Mouse (Mus musculus) forebrain, embryonic 10.5 days (tissue): ENCODE results near the gene Cul3. TPM values are rescaled to one million over a fixed set of nuclear protein-coding genes. Genes with fewer than 3 reads are reported as not detected.
A peak's percentile ranks its signal among the peaks of the same experiment; 100 is the strongest.
"Not testable (repeated sequence)": the region's sequence is repeated elsewhere in the genome, so short reads cannot be mapped to it uniquely, and the experiment has no call there.

Experiments used
- DNase-seq: peaks from one replicate; pipeline ENCODE4 v3.0.0-alpha.2; 2017; ENCODE audit warnings: low spot score; ENCODE audit errors: extremely low spot score
- H3K27ac ChIP-seq: fragments of 300-500 bp; sonication (generic); 2 replicates; pipeline ENCODE4 v1.5.1; 2016; ENCODE audit warnings: mild to moderate bottlenecking
- H3K27me3 ChIP-seq: fragments of 300-500 bp; sonication (generic); 2 replicates; pipeline ENCODE4 v1.6.1; 2016; ENCODE audit warnings: mild to moderate bottlenecking; ENCODE audit not compliant: poor library complexity, severe bottlenecking
- H3K36me3 ChIP-seq: fragments of 300-500 bp; sonication (generic); replicated peaks from 2 replicates; pipeline ENCODE4 v1.6.1; 2016; ENCODE audit warnings: mild to moderate bottlenecking, moderate library complexity
- H3K4me1 ChIP-seq: fragments of 300-500 bp; sonication (generic); 2 replicates; pipeline ENCODE4 v1.6.1; 2016
- H3K4me3 ChIP-seq: fragments of 300-500 bp; sonication (generic); 2 replicates; pipeline ENCODE4 v1.5.1; 2016; ENCODE audit warnings: mild to moderate bottlenecking, moderate library complexity
- H3K9me3 ChIP-seq: fragments of 300-500 bp; sonication (generic); 2 replicates; pipeline ENCODE4 v1.6.1; 2016; ENCODE audit warnings: mild to moderate bottlenecking, moderate library complexity
- WGBS: fragments of 180-500 bp; shearing (Covaris S2); methylation state at CpG from one replicate; pipeline ENCODE4 v1.1.7; 2016; 5-methylcytosine and 5-hydroxymethylcytosine counted together
- polyA plus RNA-seq: library from polyadenylated mRNA; unstranded; fragments of >200 nt; fragmentation: Nextera tagmentation; extraction: Ambion mirVana; gene quantifications from 2 replicates; pipeline ENCODE4 v1.2.1, GENCODE M21; 2016

The Cul3 gene
- 34.0 and 35.9 TPM in 2 replicates for polyA plus RNA-seq

DNA sequence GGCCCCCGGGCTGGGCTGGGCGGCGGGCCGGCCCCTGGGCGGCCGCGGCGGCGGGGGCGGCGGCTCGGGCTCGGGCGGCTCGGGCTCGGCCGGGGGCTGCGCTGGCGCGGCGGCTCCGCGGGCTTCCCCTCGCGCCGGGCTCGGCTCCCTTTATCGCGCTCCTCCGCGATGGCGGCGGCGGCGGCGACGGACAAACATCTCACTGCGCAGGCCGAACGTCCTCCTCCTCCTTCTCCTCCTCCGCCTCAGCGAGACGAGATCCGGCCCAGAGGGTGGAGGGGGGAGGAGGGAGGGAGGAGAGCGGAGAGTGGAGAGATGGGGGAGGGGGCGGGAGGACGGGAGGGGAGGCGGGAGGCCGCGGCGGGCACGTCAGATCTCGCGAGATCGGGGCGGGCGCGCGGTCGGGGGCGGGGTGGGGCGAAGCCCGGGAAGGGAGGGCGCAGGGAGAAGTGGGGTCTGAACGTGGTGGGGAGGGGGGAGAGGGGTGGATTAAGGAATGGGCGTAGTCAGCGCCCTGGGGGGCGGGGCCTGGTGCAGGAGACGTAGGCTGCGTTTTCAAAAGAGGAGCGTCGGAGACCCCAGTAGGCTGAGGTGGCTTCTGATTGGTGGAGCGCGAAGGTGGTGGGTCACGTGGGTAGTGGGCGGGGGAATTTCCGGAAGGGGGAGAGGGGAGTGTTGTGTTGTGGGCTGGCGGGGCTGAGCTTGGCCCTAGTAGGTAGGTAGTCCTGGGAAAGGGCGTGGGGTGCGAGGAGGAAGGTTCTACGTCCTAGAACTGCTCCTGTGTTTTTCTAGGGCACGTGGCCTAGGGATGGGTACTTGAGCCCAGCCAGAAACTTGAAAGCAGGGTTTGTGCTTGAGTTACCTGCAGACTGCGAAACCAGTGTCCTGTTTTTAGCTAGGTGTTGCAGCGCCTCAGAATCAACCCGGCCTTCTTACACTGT lies at the start of gene Cul3:
Gene Cul3, minus strand, starts transcription at position 45 of the 941 bp plus-strand sequence.
- Histone ChIP-seq H3K27ac (peak within 1 kb of the TSS; percentile 98), H3K9me3 (no peaks in the 10 kb centered on the region), H3K4me3 (peak within 1 kb of the TSS; percentile 86), H3K27me3 (no peaks in the 10 kb centered on the region), H3K4me1 (peaks cover 30% of the 10 kb centered on the region), H3K36me3 (no peaks in the 10 kb centered on the region; the same call in 1 of the 2 replicates)
- peak; percentile 97 for DNase-seq
- WGBS = 2% methylated on average over 50 of the region's 85 CpGs

DNA sequence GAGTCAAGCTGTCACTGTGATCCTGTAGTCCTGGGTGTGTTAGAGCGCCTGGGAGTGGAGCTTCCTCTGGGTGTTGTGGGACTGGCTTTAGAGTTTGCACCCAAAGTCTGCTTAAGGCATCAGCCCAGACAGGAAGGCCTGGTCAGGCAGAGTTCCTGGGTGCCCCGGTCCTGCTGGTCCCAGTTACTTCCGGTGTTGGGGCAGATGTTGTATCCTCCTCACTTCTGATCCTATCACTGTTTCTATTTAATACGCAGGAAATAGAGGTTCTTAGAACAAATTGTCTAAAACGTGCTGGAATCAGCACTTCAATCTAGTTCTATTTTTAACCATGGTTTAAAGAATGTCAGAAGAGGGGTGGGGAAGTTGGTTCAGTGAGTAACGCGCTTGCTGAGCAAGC lies 49.2 kb upstream of the Cul3 start:
- H3K9me3 ChIP-seq = peaks cover 5% of the 10 kb centered on the region
- H3K27ac ChIP-seq = no peak overlapping the region
- H3K4me3 ChIP-seq = no peak overlapping the region
- H3K4me1 ChIP-seq = no peaks in the 10 kb centered on the region
- no peaks in the 10 kb centered on the region for H3K27me3 ChIP-seq
- no peaks in the 10 kb centered on the region for H3K36me3 ChIP-seq
- WGBS = 91% methylated on average over 7 of the region's 7 CpGs
- DNase-seq = no peak

DNA sequence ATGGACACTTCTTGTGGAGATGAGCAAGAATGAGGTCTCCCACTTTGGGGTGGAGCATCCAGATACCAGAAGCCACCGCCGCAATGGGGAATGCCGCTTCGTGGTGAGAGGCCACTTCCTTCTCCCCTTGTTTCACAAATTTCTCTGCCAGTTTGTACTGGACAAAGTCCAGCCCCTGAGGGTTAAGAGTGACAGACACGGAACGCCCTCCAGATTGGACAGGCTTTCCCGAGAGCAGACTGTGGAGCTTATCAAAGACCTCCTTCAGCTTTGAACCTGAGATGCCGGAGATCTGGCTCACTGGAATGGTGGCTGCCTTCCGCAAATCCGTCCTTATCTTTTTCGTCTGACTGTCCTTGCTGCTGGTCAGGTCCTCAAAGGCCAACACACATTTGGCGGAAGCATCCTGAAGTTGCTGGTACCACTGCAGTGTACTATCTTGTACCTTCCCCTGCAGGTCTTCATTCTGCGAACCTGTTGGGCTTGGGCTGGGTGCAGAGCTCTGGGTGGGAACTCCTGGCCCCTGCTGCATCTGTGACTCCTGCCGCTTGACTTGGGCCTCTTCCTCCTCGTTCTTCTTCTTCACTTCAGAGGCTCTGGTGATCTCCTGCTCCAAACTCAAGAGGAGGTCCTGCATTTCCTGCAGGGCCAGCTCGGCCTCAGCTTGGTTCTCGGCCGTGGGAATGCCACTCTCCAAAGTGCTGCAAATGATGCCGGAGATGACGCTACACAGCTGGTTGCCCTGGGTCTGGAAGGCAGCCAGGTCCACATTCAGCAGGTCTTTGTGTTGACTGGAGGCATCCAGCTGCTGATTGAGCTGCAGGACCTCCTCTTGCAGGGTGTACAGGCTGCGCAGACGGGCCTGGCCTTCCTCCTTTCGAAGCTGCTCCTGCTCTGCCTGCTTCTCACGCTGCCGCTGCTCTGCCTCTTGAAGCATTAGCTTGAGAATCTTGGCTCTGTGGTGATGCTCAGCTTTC lies 43.6 kb upstream of the Cul3 start:
- Histone ChIP-seq H3K9me3 (peaks cover 8% of the 10 kb centered on the region), H3K27ac (no peak overlapping the region), H3K36me3 (no peaks in the 10 kb centered on the region), H3K4me3 (no peak overlapping the region), H3K27me3 (no peaks in the 10 kb centered on the region), H3K4me1 (peaks cover 8% of the 10 kb centered on the region)
- DNase-seq = no peak
- WGBS = 95% methylated on average over 25 of the region's 25 CpGs

DNA sequence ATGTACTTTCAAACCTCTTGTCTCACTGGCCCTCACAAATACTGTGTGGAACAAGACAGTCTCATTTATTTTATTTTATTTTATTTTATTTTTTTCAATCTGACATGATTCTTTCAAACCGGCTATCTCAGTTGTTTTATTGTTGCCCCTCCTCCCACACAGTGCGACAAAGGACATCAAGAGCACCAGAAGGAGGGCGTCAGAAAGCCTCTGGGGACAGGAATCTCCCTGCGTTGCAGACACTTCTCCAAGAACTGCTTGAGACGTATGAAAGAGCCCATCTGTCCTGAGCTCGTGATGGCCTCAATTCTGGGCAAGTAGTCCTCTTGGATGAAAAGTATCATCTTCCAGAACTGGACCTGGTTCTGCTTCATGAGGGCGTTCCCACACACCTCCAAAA lies 42.6 kb upstream of the Cul3 start:
- WGBS = 83% methylated on average over 7 of the region's 7 CpGs
- no peak for DNase-seq
- Histone ChIP-seq H3K36me3 (no peaks in the 10 kb centered on the region), H3K4me1 (peaks cover 8% of the 10 kb centered on the region), H3K27ac (no peak overlapping the region), H3K4me3 (no peak overlapping the region), H3K9me3 (peaks cover 8% of the 10 kb centered on the region), H3K27me3 (no peaks in the 10 kb centered on the region)

DNA sequence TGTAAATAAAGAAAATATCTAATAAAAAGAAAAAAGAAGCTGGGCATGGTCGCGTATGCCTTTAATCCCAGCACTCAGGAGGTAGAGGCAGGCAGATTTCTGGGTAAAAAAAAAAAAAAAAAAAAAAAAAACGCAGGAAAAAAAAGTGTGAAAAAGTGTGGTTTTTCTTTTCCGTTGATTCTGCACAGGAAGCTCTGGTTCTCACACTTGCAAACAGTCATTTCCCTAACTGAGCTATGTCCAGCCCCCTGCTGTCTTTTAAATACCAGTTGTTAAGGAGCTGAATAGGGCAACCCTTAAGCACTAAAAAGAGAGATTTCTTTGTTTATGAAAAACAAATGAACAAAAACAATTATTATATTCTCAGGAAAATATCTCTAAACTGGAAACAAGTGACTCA lies 41.0 kb upstream of the Cul3 start:
- WGBS = 21% methylated on average over 4 of the region's 4 CpGs
- Histone ChIP-seq H3K27ac (no peak overlapping the region), H3K9me3 (0 out of 2 replicates have a peak, but pooled peaks cover 3% of the 10 kb centered on the region)

DNA sequence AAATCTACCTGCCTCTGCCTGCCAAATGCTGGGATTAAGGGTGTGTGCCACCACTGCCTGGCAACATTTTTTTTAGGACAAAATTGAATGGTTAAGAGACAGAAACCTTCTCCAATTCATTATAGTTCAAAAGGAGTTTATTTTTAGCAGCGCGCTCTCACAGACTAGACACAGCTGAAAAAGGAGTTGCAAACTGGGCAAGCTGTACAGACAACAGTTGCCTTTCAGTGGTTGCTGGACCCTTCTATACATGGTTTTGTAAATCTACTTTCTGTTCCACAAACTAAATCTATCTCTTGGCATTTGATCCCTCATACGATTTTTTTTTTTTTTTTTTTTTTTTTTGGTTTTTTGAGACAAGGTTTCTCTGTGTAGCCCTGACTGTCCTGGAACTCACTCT lies 31.7 kb upstream of the Cul3 start:
- no peaks in the 10 kb centered on the region for H3K36me3 ChIP-seq
- no peaks in the 10 kb centered on the region for H3K27me3 ChIP-seq
- no peak overlapping the region for H3K27ac ChIP-seq
- H3K9me3 ChIP-seq = no peaks in the 10 kb centered on the region
- WGBS = 91% methylated on average over 3 of the region's 3 CpGs
- H3K4me3 ChIP-seq = no peak overlapping the region
- no peak for DNase-seq
- no peaks in the 10 kb centered on the region for H3K4me1 ChIP-seq

More for the DNA sequence above, 41.0 kb upstream of the Cul3 start:
- H3K36me3 ChIP-seq = no peaks in the 10 kb centered on the region
- H3K4me1 ChIP-seq = peaks cover 8% of the 10 kb centered on the region
- H3K27me3 ChIP-seq = no peaks in the 10 kb centered on the region
- no peak for DNase-seq
- no peak overlapping the region for H3K4me3 ChIP-seq

DNA sequence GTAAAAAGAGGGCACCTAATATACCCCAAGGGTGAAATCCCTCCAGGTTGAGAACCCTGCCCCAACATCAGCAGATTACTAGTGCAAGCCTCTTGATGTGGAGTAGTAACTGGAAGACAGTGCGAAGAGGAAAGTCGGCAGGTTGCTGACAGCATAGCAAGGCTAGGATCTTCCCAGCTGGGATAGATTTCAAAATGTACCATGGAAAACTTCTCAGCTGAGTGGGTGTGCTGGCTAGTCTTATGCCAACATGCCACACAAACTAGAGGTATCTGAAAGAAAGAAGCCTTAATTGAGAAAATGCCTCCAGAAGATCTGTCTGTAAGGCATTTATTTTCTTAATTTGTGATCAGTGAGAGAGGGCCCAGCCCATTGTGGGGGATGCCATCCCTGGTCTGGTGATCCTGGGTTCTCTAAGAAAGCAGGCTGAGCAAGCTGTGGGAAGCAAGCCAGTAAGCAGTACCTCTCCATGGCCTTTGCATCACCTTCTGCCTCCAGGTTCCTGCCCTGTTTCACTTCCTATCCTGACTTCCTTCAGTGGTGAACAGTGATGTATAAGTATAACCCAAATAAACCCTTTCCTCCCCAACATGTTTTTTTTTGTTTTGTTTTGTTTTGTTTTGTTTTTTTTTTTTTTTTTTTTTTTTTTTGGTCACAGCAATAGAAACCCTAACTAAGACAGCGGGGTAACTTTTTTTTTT lies 31.1 kb upstream of the Cul3 start:
- no peaks in the 10 kb centered on the region for H3K9me3 ChIP-seq
- no peaks in the 10 kb centered on the region for H3K27me3 ChIP-seq
- no peak overlapping the region for H3K4me3 ChIP-seq
- WGBS = 90% methylated on average over 3 of the region's 3 CpGs
- H3K4me1 ChIP-seq = no peaks in the 10 kb centered on the region
- DNase-seq = no peak
- H3K36me3 ChIP-seq = no peaks in the 10 kb centered on the region
- no peak overlapping the region for H3K27ac ChIP-seq

DNA sequence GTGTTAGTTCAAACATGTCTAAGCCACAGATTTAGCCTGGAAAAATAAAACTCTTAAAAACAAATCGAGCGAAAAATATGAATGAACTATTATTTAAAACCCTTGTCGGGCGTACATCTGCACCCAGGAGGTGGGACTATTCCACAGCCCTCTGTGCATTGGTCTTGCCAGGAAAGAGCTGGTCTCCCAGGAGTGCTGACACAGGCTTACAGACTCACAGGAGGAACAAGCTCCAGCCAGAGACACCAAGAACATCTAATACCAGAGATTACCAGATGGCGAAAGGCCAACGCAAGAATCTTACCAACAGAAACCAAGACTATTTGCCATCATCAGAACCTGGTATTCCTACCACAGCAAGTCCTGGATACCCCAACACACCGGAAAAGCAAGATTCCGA lies 23.2 kb upstream of the Cul3 start:
- Histone ChIP-seq H3K27ac (no peak overlapping the region), H3K4me3 (no peak overlapping the region), H3K27me3 (no peaks in the 10 kb centered on the region), H3K9me3 (no peaks in the 10 kb centered on the region), H3K36me3 (no peaks in the 10 kb centered on the region), H3K4me1 (no peaks in the 10 kb centered on the region)
- 95% methylated on average over 8 of the region's 8 CpGs for WGBS
- no peak for DNase-seq

DNA sequence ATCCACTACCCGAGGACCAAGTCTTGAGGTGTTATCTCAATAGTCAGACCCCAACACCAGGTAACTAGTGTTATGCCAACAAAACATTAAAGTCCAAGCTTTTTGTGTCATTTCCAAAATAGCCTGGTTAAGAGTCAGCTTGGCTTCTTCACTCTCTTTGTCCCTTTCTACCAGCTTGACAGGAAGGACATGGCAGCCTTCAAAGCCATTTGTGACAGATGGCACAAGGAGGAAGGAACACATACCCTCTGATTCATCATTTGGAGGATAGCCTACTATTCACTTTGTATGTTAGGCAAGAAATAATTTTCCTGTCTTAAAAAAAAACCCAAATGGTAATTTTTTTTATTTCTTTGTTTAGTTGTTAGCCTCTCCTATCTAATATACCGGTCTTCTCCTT lies 22.7 kb upstream of the Cul3 start:
- Histone ChIP-seq H3K36me3 (no peaks in the 10 kb centered on the region), H3K27ac (no peak overlapping the region), H3K9me3 (no peaks in the 10 kb centered on the region), H3K4me3 (no peak overlapping the region), H3K27me3 (no peaks in the 10 kb centered on the region), H3K4me1 (no peaks in the 10 kb centered on the region)
- DNase-seq = no peak
- 84% methylated on average over 2 of the region's 2 CpGs for WGBS

DNA sequence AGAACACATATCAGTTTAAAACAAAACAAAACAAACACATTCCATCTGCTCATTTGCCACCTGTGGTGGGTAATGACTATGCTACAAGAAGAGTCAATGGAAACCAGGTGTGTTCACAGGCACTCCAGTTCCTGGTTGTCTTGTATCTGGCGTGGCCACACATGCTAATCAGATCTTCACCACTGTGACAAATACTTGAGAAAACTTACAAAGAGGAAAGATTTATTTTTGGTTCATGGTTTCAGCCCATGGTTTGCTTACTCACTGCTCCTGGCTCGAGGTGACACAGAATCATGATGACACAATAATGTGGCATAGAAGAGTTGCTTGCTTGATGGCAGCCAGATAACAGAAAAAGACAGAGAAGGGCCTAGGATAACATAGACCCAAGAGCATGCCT lies 22.1 kb upstream of the Cul3 start:
- 66% methylated on average over 2 of the region's 2 CpGs for WGBS

DNA sequence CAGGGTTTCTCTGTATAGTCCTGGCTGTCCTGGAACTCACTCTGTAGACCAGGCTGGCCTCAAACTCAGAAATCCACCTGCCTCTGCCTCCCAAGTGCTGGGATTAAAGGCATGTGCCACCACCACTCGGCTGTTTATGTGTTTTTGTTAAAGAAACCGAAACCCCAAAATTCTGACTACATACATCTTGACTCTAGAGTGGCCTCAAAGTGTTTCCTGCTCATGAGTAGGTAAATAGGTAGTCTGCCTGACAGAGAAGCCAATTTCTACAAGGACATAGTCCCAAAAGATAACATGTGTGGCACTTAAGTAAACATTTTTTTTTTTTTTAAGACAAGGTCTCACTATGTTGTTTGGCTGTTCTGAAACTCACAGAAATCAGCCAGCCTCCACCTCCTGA lies 21.5 kb upstream of the Cul3 start:
- whole genome bisulfite sequencing = 85% methylated on average over 2 of the region's 2 CpGs
- H3K27ac ChIP-seq, H3K27me3 ChIP-seq, H3K4me3 ChIP-seq, H3K4me1 ChIP-seq, DNase-seq, H3K36me3 ChIP-seq, H3K9me3 ChIP-seq: not testable (repeated sequence)

More for the DNA sequence above, 22.1 kb upstream of the Cul3 start:
- no peaks in the 10 kb centered on the region for H3K36me3 ChIP-seq
- no peaks in the 10 kb centered on the region for H3K9me3 ChIP-seq
- H3K27ac ChIP-seq = no peak overlapping the region
- no peak overlapping the region for H3K4me3 ChIP-seq
- no peak for DNase-seq
- H3K27me3 ChIP-seq = no peaks in the 10 kb centered on the region
- no peaks in the 10 kb centered on the region for H3K4me1 ChIP-seq

DNA sequence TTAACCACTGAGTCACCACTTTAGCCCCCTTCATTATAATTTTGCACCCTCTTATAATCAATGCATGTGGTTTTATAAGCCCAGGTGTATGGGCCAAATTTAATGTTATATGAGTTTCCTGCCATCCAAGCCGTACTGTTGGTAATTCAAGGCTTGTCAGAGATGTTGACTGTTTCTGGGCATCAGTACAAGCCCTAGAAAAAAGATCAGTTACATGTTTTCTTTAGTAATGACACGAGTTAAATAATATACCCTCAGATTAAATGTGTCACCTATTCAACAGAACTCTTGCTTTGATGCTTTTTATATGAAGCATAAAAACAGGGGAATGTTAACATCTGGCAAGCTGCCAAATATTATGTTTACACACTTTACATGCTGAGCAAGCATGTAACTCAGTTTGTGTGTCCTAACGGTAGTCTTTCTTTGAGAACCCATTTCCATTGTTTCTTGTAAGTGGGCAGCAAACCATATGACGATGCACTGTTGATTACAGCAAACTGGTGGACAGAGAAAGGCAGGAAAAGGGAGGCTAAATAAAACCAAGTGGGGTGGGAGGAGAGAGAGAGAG lies 19.8 kb upstream of the Cul3 start:
- Histone ChIP-seq H3K9me3 (no peaks in the 10 kb centered on the region), H3K27me3 (no peaks in the 10 kb centered on the region), H3K36me3 (no peaks in the 10 kb centered on the region), H3K4me3 (no peak overlapping the region), H3K4me1 (no peaks in the 10 kb centered on the region), H3K27ac (no peak overlapping the region)
- 84% methylated on average over 4 of the region's 4 CpGs for WGBS
- DNase-seq = no peak
